Mouse (Mus musculus): ENCODE measurements around the gene Itgb7.

The Itgb7 gene

GRCm38 (mm10) chr15:102249967-102250366 lies 18.2 kb upstream of the Itgb7 start:
- in situ Hi-C loops (cut with MboI; ENCODE audit: unreplicated experiment in 2 of 2), result loop anchor here in 1 of 2 experiments (5.0 kb wide), 1 partner anchor 32 kb away; no protein-coding TSS in a partner anchor

- in situ Hi-C loops (cut with MboI; ENCODE audit: unreplicated experiment in 2 of 2), result loop anchor here in 1 of 2 experiments (5.0 kb wide), 1 partner anchor 33 kb away; no protein-coding TSS in a partner anchor
Observed at GRCm38 (mm10) chr15:102249251-102249691, 17.5 kb upstream of the Itgb7 start.

GRCm38 (mm10) chr15:102248812-102249191 lies 17.1 kb upstream of the Itgb7 start:
- in situ Hi-C loops (cut with MboI; ENCODE audit: unreplicated experiment in 2 of 2), result loop anchor here in 1 of 2 experiments (5.0 kb wide), 1 partner anchor 33 kb away; no protein-coding TSS in a partner anchor

GRCm38 (mm10) chr15:102248131-102248811 lies 16.5 kb upstream of the Itgb7 start:
- in situ Hi-C loops (cut with MboI; ENCODE audit: unreplicated experiment in 2 of 2), result loop anchor here in 1 of 2 experiments (5.0 kb wide), 1 partner anchor 34 kb away; no protein-coding TSS in a partner anchor

- in situ Hi-C loops (cut with MboI; ENCODE audit: unreplicated experiment in 2 of 2), result loop anchor here in 1 of 2 experiments (5.0 kb wide), 1 partner anchor 35 kb away; no protein-coding TSS in a partner anchor
Observed at GRCm38 (mm10) chr15:102247252-102248130, 15.7 kb upstream of the Itgb7 start.

- in situ Hi-C loops (cut with MboI; ENCODE audit: unreplicated experiment in 2 of 2), result loop anchor here in 1 of 2 experiments (5.0 kb wide), 1 partner anchor 35 kb away; no protein-coding TSS in a partner anchor
Observed at GRCm38 (mm10) chr15:102246866-102247251, 15.1 kb upstream of the Itgb7 start.

GRCm38 (mm10) chr15:102245891-102246741 lies 14.4 kb upstream of the Itgb7 start:
- in situ Hi-C loops (cut with MboI; ENCODE audit: unreplicated experiment in 2 of 2), result loop anchor here in 1 of 2 experiments (5.0 kb wide), 1 partner anchor 36 kb away; no protein-coding TSS in a partner anchor

- in situ Hi-C loops (cut with MboI; ENCODE audit: unreplicated experiment in 2 of 2), result loop anchor here in 1 of 2 experiments (5.0 kb wide), 1 partner anchor 37 kb away; no protein-coding TSS in a partner anchor
Observed at GRCm38 (mm10) chr15:102245461-102245881, 13.7 kb upstream of the Itgb7 start.

GRCm38 (mm10) chr15:102244306-102245191 lies 12.8 kb upstream of the Itgb7 start:
- in situ Hi-C loops (cut with MboI; ENCODE audit: unreplicated experiment in 2 of 2), result loop anchor here in 1 of 2 experiments (5.0 kb wide), 1 partner anchor 38 kb away; no protein-coding TSS in a partner anchor

GRCm38 (mm10) chr15:102243229-102244190 lies 11.8 kb upstream of the Itgb7 start:
- in situ Hi-C loops (cut with MboI; ENCODE audit: unreplicated experiment in 2 of 2), result no loop called here

- in situ Hi-C loops (cut with MboI; ENCODE audit: unreplicated experiment in 2 of 2), result no loop called here
Observed at GRCm38 (mm10) chr15:102242404-102243228, 10.9 kb upstream of the Itgb7 start.

- in situ Hi-C loops (cut with MboI; ENCODE audit: unreplicated experiment in 2 of 2), result no loop called here
Observed at GRCm38 (mm10) chr15:102240607-102241006, 8.9 kb upstream of the Itgb7 start.

- in situ Hi-C loops (cut with MboI; ENCODE audit: unreplicated experiment in 2 of 2), result loop anchor here (5.0 to 10.0 kb wide), 4 partner anchors 32 to 205 kb away; partner anchors contain the start of genes Amhr2 (in 1 of the 2) and Gm9918 (in 1 of the 2)
Observed at GRCm38 (mm10) chr15:102239851-102240250, 8.1 kb upstream of the Itgb7 start.

GRCm38 (mm10) chr15:102239260-102239590 lies 7.5 kb upstream of the Itgb7 start:
- in situ Hi-C loops (cut with MboI; ENCODE audit: unreplicated experiment in 2 of 2), result loop anchor here (5.0 to 10.0 kb wide), 4 partner anchors 33 to 206 kb away; partner anchors contain the start of genes Amhr2 (in 1 of the 2) and Gm9918 (in 1 of the 2)

GRCm38 (mm10) chr15:102238543-102239259 lies 7.0 kb upstream of the Itgb7 start:
- in situ Hi-C loops (cut with MboI; ENCODE audit: unreplicated experiment in 2 of 2), result loop anchor here (5.0 to 10.0 kb wide), 4 partner anchors 34 to 206 kb away; partner anchors contain the start of genes Amhr2 (in 1 of the 2) and Gm9918 (in 1 of the 2)

All from v-Abl transformed pro-B cells (cell line).